Mouse (Mus musculus): Measurements from ENCODE around the gene Wdtc1.
A peak's percentile ranks its signal among the peaks of the same experiment; 100 is the strongest.

Gene Wdtc1

DNA sequence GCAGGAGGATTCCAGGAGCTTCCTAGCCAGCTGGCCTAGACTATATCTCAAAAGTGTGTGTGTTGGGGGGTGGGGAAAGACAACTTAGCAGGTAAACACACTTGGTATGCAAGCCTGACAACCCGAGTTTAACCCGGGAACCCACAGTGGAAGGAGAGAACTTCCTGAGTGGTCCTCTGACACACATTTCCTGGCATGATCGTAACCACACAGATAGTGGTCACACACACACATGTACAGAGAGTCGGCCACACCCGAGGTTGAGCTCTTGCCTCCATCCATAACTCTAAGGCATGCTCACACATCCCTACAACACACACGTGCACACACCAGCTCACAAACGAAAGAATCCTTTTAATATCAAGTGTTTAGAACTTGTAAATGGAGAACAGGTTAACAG lies 25.2 kb downstream of the Wdtc1 start:
- no peak for DNase-seq (ENCODE audit: low spot score)

DNA sequence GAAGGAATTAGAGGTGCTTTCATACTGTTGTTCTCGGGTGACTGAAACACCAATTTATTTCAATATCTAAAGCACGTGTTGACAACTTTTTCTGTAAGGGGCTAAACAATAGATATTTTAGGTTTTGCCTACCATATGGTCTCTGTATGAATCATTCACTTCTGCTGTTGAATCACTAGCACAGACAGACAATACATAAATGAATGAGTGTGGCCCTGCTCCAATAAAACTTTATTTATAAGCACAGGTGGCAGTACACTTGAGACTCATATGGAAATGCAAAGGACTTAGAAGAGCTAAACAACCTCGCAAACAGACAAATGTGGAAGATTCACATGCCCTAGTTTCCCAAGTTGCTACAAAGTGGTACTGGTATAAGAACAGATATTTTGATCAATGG lies 33.6 kb downstream of the Wdtc1 start:
- no peak for DNase-seq (ENCODE audit: low spot score)

DNA sequence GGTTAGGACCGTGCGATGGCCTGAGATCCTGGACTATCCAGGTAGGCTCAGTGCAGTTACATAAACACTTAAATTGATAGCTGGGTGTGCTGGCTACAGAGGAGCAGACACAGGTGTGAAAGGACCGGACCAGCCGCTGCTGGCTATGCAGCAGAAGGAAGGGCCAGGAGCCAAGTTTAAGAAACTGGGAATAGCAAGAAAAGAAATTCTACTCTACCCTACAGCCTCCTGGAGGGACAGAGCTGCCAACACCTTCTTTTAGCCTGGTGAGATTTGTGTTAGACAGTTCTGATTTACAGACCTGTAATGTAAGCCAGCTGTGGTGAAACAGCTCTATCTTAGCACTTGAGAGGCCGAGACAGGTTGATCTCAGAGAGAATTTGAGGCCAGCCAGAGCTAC lies 37.3 kb downstream of the Wdtc1 start:
- DNase-seq (ENCODE audit: low spot score) = no peak

DNA sequence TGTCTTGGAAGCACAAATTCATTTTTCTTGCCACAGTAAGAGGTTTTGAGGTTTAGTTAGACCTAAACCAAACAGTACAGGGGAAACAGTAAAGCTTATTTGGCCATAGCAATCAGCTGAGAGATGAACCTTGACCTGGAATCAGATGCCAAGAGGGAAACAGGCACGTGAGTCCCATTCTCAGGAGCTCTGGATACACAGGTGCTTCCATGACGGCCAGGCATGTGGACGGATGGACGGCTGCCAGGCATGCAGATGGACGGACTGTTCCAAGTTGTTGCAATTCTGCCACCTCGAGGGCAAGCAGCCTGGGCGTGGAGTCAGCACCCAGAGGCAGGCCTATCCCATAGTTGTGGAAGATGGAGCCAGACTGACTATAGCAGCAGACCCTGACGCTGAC lies 38.4 kb downstream of the Wdtc1 start:
- DNase-seq (ENCODE audit: low spot score) = peak; percentile 28

- peak; percentile 86 for DNase-seq (ENCODE audit: low spot score)
Observed at GRCm38 (mm10) chr4:133309948-133310347, 43.3 kb downstream of the Wdtc1 start.

DNA sequence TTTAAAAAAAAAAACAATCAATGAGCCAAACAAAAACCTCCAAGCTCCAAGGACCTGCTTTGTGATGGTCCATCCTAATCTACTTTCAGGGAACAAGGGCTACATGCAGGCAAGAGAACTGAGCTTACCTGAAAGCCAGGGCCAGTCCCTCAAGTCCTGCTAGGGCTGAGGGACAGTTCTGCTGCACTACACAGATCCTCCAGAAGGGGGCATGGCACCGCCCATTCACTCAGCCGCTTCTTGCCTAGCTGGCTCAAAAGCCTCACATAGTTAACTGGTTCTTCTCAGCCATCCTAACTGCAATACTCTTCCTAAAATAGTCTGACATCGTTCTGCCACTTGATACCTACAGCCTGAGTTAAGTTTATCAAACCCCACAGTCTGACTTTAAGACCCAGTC lies 46.0 kb downstream of the Wdtc1 start:
- peak; percentile 65 for DNase-seq (ENCODE audit: low spot score)

- DNase-seq (ENCODE audit: low spot score) = no peak
Observed at GRCm38 (mm10) chr4:133305825-133306224, 47.5 kb downstream of the Wdtc1 start.

DNA sequence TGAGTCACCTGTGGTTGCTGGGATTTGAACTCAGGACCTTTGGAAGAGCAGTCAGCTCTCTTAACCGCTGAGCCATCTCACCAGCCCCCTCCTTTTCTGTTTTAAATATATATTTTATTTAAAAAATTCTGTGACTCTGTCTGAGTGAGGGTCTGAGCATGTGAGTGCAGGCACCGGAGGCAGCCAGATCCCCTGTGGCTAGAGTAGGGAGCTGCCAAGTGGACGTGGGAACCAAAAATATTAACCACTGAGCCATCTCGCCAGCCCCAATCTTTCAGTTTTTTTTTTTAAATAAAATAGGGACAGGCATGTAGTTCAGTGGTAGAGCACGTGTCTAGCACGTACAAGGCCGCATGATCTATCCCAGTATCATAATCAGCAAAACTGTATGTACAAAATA lies 48.5 kb downstream of the Wdtc1 start:
- no peak for DNase-seq (ENCODE audit: low spot score)

DNA sequence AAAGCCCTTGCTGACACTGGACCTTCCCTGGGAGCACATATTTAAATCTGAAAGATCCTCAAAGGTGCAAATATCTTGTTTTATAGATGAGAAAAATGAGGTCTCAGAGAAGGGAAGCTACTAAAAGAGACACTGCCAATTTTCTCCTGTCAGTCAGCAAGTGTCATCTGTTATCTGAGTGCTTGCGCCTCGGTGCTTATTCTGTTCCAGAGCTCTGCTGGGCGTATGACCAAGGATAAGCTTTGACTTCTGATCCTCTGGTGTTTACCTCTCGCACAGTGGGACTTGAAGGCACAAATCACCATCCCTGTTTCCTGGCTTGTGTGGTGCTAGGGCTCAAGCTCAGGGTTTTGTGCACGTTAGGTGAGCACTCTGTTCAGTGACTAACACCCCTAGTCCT lies 50.6 kb downstream of the Wdtc1 start:
- no peak for DNase-seq (ENCODE audit: low spot score)

DNA sequence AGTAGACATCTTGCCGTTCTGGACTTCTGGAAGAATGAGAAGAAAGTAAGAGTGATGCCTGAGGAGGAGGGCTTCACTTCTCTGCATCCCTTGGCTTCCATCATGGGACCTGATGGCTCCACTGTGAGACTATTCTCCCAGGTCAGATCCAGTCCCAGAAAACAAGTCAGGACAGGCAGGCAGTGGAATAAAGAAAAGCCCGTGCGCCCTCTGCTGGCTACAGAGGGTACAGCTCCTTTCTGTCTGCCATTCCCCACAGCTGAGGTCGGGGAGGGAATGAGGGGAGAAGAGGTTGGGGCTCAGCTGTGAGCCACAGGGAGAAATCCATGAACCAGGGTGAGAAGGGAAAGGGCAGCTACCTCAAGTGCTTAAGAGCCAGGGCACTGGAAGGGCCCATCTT lies 51.5 kb downstream of the Wdtc1 start:
- peak; percentile 75 for DNase-seq (ENCODE audit: low spot score)

DNA sequence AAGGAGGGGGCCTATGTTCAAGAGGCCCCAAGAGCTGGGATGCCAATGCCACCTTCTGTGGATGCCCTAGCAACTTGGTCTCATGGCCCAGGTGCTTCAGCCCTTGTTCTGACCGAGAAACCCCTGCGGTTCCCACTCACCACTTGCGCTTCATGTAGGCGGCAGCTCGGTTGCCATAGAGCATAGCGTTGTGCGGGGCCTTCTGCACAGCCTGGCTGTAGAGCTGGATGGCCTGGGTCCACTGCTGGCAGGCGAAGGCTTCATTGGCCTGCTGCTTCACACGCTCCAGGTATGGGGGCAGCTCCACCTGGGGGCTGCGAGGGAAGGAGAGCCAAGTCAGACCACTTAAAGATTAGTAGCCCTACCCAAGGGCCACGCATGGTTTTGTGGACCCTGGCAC lies 52.9 kb downstream of the Wdtc1 start:
- no peak for DNase-seq (ENCODE audit: low spot score)

DNA sequence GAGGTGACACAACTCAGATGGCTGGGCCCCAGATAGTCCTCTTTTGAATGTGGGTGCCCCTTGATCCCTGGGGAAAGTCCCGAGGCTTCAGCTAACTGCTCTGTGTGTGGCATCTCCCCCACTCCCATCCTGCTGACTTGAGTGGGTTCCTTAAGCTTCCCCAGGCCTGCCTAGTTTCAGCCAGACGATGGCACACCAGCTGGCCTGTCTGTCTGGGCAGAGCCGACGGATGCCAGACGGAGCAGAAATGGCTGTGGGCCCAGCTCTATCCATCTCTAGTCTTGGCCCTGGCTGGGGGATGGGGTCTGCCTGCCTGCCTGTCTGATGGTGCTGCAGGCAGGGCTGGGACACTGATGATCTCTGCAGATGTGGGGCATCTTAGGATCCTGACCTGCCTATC lies 53.6 kb downstream of the Wdtc1 start:
- no peak for DNase-seq (ENCODE audit: low spot score)

- no peak for DNase-seq (ENCODE audit: low spot score)
Observed at GRCm38 (mm10) chr4:133298516-133299365, 54.5 kb downstream of the Wdtc1 start.

DNA sequence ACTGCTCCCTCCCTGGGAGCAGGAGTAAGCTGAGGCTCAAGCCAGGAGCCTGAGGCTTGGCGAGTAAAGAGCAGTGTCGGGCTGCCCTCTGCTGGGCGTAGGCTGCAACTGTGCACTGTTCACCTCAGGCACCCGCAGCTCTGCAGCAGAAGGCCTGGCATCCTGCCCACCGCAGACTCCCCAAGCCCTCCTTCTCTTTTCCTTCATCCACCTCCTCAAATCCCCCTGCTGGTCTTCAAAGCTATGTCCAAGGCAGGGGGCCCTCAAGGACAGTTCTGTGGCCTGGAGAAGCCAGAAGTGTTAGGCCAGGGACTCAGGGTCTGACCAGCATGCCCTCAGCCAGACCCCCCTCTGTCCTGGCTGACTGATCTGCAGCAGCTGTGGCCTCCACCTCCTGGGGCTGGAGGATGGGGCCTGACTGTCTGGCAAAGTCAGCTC lies 55.5 kb downstream of the Wdtc1 start:
- DNase-seq (ENCODE audit: low spot score) = peak; percentile 70

DNA sequence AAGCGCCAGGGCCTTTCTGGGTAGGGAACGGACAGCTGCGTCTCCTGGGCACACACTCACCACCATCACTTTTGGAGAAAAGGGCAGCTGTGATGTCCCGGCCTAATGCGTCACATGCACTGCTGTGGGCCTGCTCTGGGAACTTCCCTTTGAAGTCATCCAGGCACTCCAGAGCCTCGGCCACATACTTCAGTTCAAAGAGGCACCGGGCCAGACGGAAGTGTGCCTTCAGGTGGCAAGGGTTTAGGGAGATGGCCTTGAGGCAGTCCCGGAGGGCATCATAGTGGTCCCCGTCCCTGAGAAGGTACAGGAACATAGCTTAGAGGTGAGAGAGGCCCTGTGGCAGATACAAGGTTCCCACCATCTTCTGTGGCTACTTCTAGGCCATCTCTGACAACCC lies 55.9 kb downstream of the Wdtc1 start:
- DNase-seq (ENCODE audit: low spot score) = no peak

DNA sequence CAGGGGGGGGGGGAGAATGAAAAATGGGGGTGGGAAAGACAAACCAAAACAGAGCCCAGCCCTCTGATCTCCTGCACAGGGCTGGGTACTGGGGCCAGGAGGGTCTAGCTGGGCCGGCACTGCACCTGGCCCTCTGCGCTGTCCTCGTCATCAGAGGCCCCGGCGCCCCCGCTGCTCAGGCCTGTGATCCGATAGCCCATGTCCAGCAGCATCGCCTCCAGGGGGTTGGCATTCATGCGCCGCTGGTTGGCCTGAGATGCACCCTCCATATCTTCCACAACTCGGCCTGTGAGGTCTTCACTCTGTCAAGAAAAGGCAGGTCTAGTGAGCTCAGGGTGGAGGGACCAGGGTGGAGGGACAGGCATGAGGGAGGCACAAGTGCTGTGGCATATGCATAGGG lies 59.2 kb downstream of the Wdtc1 start:
- DNase-seq (ENCODE audit: low spot score) = no peak

GRCm38 (mm10) chr4:133292901-133293843 lies 60.1 kb downstream of the Wdtc1 start:
- no peak for DNase-seq (ENCODE audit: low spot score)

DNA sequence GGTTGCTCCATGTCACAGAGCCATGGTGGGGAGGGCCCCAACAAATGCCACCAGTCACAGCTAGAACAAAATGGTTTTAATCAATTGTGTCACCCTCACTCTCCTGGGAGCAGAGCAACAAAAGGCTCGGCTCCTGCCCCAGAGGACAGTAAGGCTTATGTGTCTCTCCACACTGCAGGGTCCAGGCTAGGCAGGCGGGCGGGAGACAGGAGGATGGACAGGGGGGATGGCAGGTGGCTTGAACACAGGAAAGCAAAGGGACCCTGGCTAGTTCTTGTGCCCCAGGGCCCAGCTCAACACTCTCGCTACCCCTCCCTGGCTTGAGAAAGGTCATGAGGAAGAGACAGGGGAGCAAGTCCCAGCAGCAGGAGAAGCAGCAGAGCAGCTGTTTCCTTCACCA lies 60.9 kb downstream of the Wdtc1 start:
- DNase-seq (ENCODE audit: low spot score) = no peak

DNA sequence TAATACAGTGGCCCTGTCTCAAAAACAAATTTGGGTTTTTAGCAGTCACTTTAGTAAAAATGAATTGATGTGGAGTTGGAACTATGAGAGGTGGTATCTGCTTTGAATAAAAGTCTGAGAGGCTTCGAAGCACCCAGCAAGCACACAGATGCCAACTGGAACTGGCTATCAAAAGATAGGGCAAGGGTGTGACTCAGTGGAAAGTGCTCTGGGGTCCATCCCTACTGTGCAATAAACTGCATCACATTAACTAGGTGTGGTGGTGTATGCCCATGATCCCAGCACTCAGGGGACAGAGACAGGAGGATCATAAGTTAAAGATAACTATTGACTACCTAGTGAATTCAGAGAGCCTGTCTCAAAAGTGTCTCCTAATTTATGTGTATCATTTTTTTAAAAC lies 62.0 kb downstream of the Wdtc1 start:
- DNase-seq (ENCODE audit: low spot score) = no peak

- DNase-seq (ENCODE audit: low spot score) = no peak
Observed at GRCm38 (mm10) chr4:133286476-133287077, 66.7 kb downstream of the Wdtc1 start.

GRCm38 (mm10) chr4:133285950-133286349 lies 67.3 kb downstream of the Wdtc1 start:
- DNase-seq (ENCODE audit: low spot score) = no peak

DNA sequence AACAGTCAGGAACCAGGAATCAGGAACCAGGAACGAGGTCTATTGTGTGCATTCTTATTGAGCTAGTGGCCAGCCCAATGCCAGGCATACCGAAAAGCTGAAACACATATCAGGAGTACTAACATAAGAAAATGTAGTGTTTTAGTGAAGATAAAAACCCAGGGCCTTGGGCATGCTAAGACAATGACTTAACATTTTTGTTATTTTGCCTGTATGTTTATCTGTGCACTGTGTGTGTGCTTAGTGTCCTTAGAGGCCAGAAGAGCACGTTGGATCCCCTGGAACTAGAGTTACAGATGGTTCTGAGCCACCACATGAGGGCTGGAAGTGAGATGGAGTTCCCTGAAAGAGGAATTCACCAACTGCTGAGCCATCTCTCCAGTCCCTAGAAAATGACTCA lies 68.0 kb downstream of the Wdtc1 start:
- DNase-seq (ENCODE audit: low spot score) = no peak

GRCm38 (mm10) chr4:133282656-133283055 lies 70.6 kb downstream of the Wdtc1 start:
- DNase-seq (ENCODE audit: low spot score) = no peak
